Mouse (Mus musculus) liver, embryonic 15.5 days (tissue): ENCODE measurements around the gene Lamc3. TPM values are rescaled to one million over a fixed set of nuclear protein-coding genes. Genes with fewer than 3 reads are reported as not detected.

Experiments used
- ATAC-seq: fragments of 200-750 bp; cut with Nextera tagmentation; 2 replicates; pipeline ENCODE4 v1.8.0; 2017; ENCODE audit warnings: moderate number of reproducible peaks, mild to moderate bottlenecking, moderate library complexity; ENCODE audit not compliant: insufficient read depth
- H3K27ac ChIP-seq: fragments of 300-500 bp; sonication (generic); replicated peaks from 2 replicates; pipeline ENCODE4 v1.5.1; 2015; ENCODE audit warnings: mild to moderate bottlenecking, inconsistent platforms
- H3K27me3 ChIP-seq: fragments of 300-500 bp; sonication (generic); 2 replicates; pipeline ENCODE4 v1.6.1; 2015; ENCODE audit warnings: mild to moderate bottlenecking, inconsistent platforms
- H3K36me3 ChIP-seq: fragments of 300-500 bp; sonication (generic); replicated peaks from 2 replicates; pipeline ENCODE4 v1.6.1; 2015; ENCODE audit warnings: moderate library complexity, mild to moderate bottlenecking, inconsistent platforms
- H3K4me1 ChIP-seq: fragments of 300-500 bp; sonication (generic); replicated peaks from 2 replicates; pipeline ENCODE4 v1.6.1; 2015; ENCODE audit warnings: inconsistent platforms
- H3K4me2 ChIP-seq: fragments of 300-500 bp; sonication (generic); 2 replicates; pipeline ENCODE4 v1.6.1; 2015; ENCODE audit warnings: moderate library complexity, mild to moderate bottlenecking, inconsistent platforms
- H3K4me3 ChIP-seq: fragments of 300-500 bp; sonication (generic); replicated peaks from 2 replicates; pipeline ENCODE4 v1.5.1; 2015; ENCODE audit warnings: mild to moderate bottlenecking, inconsistent platforms
- H3K9ac ChIP-seq: fragments of 300-500 bp; sonication (generic); 2 replicates; pipeline ENCODE4 v1.6.1; 2015; ENCODE audit warnings: moderate library complexity, mild to moderate bottlenecking, inconsistent platforms
- H3K9me3 ChIP-seq: fragments of 300-500 bp; sonication (generic); replicated peaks from 2 replicates; pipeline ENCODE4 v1.6.1; 2016; ENCODE audit warnings: inconsistent platforms
- WGBS: fragments of 180-500 bp; shearing (Covaris S2); methylation state at CpG from one replicate; pipeline ENCODE4 v1.1.7; 2015; ENCODE audit warnings: mixed read lengths; ENCODE audit not compliant: insufficient replicate concordance; 5-methylcytosine and 5-hydroxymethylcytosine counted together
- polyA plus RNA-seq: library from polyadenylated mRNA; unstranded; fragments of >200 nt; fragmentation: Nextera tagmentation; extraction: Ambion mirVana; gene quantifications from 2 replicates; pipeline ENCODE4 v1.2.1, GENCODE M21; 2015

The Lamc3 gene
- polyA plus RNA-seq, 1 experiment from 2014 or later = not detected

DNA sequence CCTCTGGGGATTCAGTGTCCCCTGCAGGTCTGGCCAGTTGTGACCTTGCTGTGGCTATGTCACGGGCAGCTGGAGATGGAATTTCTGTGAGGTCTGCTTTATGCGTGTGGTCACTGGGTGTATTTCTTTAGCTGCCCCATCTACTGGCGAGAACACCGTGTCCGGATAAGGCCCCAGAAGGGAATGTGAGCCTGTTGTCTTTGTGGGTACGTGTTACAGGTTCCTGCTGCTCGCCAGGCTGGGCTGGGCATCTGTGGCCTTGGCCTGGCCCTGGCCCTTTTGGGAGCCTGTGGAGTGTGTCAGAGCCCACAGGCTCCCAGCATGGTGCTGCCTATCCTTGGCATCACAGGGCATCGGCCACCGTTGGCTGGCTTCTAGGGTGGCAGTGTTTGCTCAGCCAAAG, 67.7 kb downstream of the Lamc3 start:
- Histone ChIP-seq H3K9me3 (no peaks in the 10 kb centered on the region), H3K27ac (no peak overlapping the region), H3K27me3 (peaks cover 32% of the 10 kb centered on the region), H3K4me2 (no peak overlapping the region), H3K36me3 (no peaks in the 10 kb centered on the region), H3K4me3 (no peak overlapping the region), H3K9ac (no peak overlapping the region), H3K4me1 (peaks cover 12% of the 10 kb centered on the region; the same call in 1 of the 2 replicates)
- ATAC-seq = no peak
- 73% methylated on average over 9 of the region's 9 CpGs for WGBS

- H3K4me3 ChIP-seq = no peak overlapping the region
- no peaks in the 10 kb centered on the region for H3K36me3 ChIP-seq
- H3K27me3 ChIP-seq = peaks cover 22% of the 10 kb centered on the region
- H3K27ac ChIP-seq = no peak overlapping the region
- H3K9me3 ChIP-seq = no peaks in the 10 kb centered on the region
- ATAC-seq = no peak
- WGBS = 45% methylated on average over 5 of the region's 5 CpGs
- peaks cover 8% of the 10 kb centered on the region; the same call in 1 of the 2 replicates for H3K4me1 ChIP-seq
- H3K9ac ChIP-seq = no peak overlapping the region
- H3K4me2 ChIP-seq = no peak overlapping the region
Measured at GRCm38 (mm10) chr2:31955686-31956085, 68.6 kb downstream of the Lamc3 start.

- Histone ChIP-seq H3K27me3 (peaks cover 7% of the 10 kb centered on the region), H3K4me1 (peaks cover 6% of the 10 kb centered on the region; the same call in 1 of the 2 replicates), H3K36me3 (no peaks in the 10 kb centered on the region), H3K4me2 (no peak overlapping the region), H3K4me3 (no peak overlapping the region), H3K9me3 (no peaks in the 10 kb centered on the region), H3K9ac (no peak overlapping the region), H3K27ac (no peak overlapping the region)
- no peak for ATAC-seq
- WGBS = 83% methylated on average over 10 of the region's 10 CpGs
Measured at GRCm38 (mm10) chr2:31957211-31957610, 70.1 kb downstream of the Lamc3 start.

DNA sequence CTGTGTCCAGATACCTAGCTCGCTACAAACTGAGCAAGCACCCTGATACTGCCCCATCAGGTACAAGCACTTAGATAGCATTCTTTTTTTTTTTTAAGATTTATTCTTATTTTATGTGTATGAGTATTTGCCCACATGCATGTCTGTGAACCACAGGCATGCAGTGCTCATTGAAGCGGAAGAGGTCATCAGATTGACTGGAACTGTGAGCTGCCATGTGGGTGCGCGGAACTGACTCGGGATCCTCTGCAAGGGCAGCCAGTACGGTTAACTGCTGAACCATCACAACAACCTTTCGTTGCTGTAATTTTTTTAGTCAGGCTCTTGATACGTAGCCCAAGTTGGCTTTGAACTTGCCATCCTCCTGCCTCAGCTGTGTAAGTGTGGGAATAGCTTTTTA, 73.9 kb downstream of the Lamc3 start:
- Histone ChIP-seq H3K27ac (no peak overlapping the region), H3K4me2 (no peak overlapping the region), H3K4me3 (no peak overlapping the region), H3K4me1 (peaks cover 9% of the 10 kb centered on the region; the same call in 1 of the 2 replicates), H3K36me3 (no peaks in the 10 kb centered on the region), H3K9me3 (no peaks in the 10 kb centered on the region), H3K27me3 (no peaks in the 10 kb centered on the region), H3K9ac (no peak overlapping the region)
- no peak for ATAC-seq
- 82% methylated on average over 8 of the region's 8 CpGs for WGBS

GRCm38 (mm10) chr2:31961791-31962222, 74.7 kb downstream of the Lamc3 start:
- no peak overlapping the region for H3K27ac ChIP-seq
- WGBS = 61% methylated on average over 4 of the region's 4 CpGs
- no peaks in the 10 kb centered on the region for H3K9me3 ChIP-seq
- H3K36me3 ChIP-seq = no peaks in the 10 kb centered on the region
- H3K27me3 ChIP-seq = no peaks in the 10 kb centered on the region
- H3K4me3 ChIP-seq = no peak overlapping the region
- H3K4me2 ChIP-seq = no peak overlapping the region
- H3K9ac ChIP-seq = no peak overlapping the region
- peaks cover 9% of the 10 kb centered on the region; the same call in 1 of the 2 replicates for H3K4me1 ChIP-seq
- no peak for ATAC-seq

DNA sequence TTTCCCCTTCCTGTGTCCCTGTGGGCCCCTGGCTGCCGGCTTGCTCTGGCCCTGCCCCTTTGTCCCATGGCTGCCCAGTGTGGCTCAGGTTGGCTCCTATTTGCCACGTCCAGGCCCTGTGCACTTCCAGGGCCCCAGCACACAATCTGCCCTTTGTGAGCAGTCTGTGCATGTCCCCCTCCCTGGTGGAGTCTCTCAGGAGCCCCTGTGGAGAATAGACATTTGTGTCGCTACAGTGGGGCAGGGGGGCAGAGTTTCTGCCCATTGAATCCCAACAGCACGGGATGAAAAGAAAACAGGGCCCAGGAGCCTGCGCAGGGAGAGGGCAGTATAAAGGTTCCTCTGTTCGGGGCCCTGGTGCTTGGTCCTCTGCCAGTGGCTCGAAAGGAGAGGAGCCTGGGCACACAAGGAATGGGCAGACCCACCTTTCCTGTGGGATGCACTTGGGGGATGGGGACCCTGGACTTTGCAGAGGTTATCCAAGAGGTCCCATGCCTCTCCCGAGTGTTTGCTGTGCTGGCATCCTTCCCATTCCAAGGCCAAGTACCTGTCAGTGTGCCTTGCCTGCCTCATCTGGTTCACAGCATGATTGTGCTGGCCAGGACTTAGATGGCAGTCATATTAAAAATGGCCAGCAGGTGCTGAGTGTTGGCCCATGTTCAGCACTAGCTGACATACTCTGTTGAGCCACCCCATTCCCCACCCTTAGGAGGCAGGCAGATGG, 75.6 kb downstream of the Lamc3 start:
- Histone ChIP-seq H3K27me3 (no peaks in the 10 kb centered on the region), H3K36me3 (no peaks in the 10 kb centered on the region), H3K9me3 (no peaks in the 10 kb centered on the region), H3K4me3 (no peak overlapping the region), H3K4me2 (no peak overlapping the region; the same call in 1 of the 2 replicates), H3K4me1 (peaks cover 9% of the 10 kb centered on the region; the same call in 1 of the 2 replicates), H3K9ac (no peak overlapping the region), H3K27ac (no peak overlapping the region)
- no peak for ATAC-seq
- WGBS = 52% methylated on average over 8 of the region's 8 CpGs

- no peak overlapping the region for H3K4me2 ChIP-seq
- H3K36me3 ChIP-seq = no peaks in the 10 kb centered on the region
- H3K4me3 ChIP-seq = no peak overlapping the region
- no peak overlapping the region for H3K9ac ChIP-seq
- 75% methylated on average over 7 of the region's 7 CpGs for WGBS
- no peaks in the 10 kb centered on the region for H3K9me3 ChIP-seq
- ATAC-seq = no peak
- no peak overlapping the region for H3K27ac ChIP-seq
- H3K4me1 ChIP-seq = peaks cover 9% of the 10 kb centered on the region; the same call in 1 of the 2 replicates
- H3K27me3 ChIP-seq = no peaks in the 10 kb centered on the region
Measured at GRCm38 (mm10) chr2:31963491-31963890, 76.4 kb downstream of the Lamc3 start.

DNA sequence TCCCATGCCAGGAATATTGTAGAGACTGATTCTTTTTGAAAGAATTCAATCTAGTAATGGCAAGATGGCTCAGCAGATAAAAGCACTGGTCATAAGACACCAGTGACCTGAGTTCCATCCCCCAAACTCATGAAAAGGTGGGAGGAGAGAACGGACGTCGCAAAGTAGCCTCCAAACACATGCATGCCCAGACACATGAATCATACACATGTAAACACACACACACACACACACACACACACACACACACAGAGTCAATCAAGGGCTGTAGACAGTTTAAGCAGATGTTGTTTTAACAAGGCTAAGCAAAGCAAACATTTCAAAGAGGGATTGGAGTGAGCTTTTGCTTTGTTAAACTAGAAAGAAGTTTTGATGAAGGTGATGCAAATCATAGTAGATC, 77.1 kb downstream of the Lamc3 start:
- no peak overlapping the region for H3K4me3 ChIP-seq
- 0 out of 2 replicates have a peak, but pooled peaks cover 9% of the 10 kb centered on the region for H3K4me1 ChIP-seq
- H3K27ac ChIP-seq = no peak overlapping the region
- no peaks in the 10 kb centered on the region for H3K9me3 ChIP-seq
- no peaks in the 10 kb centered on the region for H3K36me3 ChIP-seq
- H3K4me2 ChIP-seq = no peak overlapping the region
- no peak overlapping the region for H3K9ac ChIP-seq
- WGBS = 79% methylated on average over 3 of the region's 3 CpGs
- no peak for ATAC-seq
- H3K27me3 ChIP-seq = no peaks in the 10 kb centered on the region

GRCm38 (mm10) chr2:31965110-31965509, 78.0 kb downstream of the Lamc3 start:
- H3K4me2 ChIP-seq = no peak overlapping the region
- H3K4me3 ChIP-seq = no peak overlapping the region
- 0 out of 2 replicates have a peak, but pooled peaks cover 9% of the 10 kb centered on the region for H3K4me1 ChIP-seq
- no peak overlapping the region for H3K27ac ChIP-seq
- no peaks in the 10 kb centered on the region for H3K9me3 ChIP-seq
- no peaks in the 10 kb centered on the region for H3K27me3 ChIP-seq
- no peak overlapping the region for H3K9ac ChIP-seq
- no peaks in the 10 kb centered on the region for H3K36me3 ChIP-seq
- no peak for ATAC-seq

GRCm38 (mm10) chr2:31966801-31967200, 79.7 kb downstream of the Lamc3 start:
- H3K9me3 ChIP-seq = no peaks in the 10 kb centered on the region
- H3K4me1 ChIP-seq = 0 out of 2 replicates have a peak, but pooled peaks cover 4% of the 10 kb centered on the region
- WGBS = 70% methylated on average over 8 of the region's 8 CpGs
- H3K4me2 ChIP-seq = no peak overlapping the region
- H3K4me3 ChIP-seq = no peak overlapping the region
- H3K36me3 ChIP-seq = no peaks in the 10 kb centered on the region
- H3K27me3 ChIP-seq = peaks cover 11% of the 10 kb centered on the region; the same call in 1 of the 2 replicates
- no peak overlapping the region for H3K27ac ChIP-seq
- ATAC-seq = no peak
- H3K9ac ChIP-seq = no peak overlapping the region

DNA sequence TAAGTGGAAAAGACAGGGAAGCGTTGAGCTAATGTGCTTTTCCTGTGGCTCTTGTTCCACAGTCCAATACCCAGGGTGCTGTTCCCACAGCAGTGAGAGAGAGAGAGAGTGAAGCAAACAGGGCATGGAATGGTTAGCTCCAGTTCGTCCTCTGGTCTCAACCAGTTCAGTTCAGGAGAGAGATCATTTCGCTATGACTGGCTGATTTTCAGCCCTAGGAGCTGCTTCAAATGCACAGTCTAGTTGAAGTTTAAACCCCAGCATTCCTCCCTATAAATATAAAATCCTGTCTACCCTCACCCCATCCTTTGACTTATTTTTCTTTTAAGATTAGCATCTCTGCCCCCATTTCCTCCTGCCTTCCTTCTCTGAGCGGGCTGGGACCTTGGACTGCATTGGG, 85.5 kb downstream of the Lamc3 start:
- no peak overlapping the region for H3K9ac ChIP-seq
- 59% methylated on average over 4 of the region's 4 CpGs for WGBS
- peaks cover 11% of the 10 kb centered on the region; the same call in 1 of the 2 replicates for H3K27me3 ChIP-seq
- H3K27ac ChIP-seq = no peak overlapping the region
- peaks cover 31% of the 10 kb centered on the region for H3K4me1 ChIP-seq
- H3K4me3 ChIP-seq = no peak overlapping the region
- ATAC-seq = no peak
- no peak overlapping the region for H3K4me2 ChIP-seq
- H3K36me3 ChIP-seq = peaks cover 13% of the 10 kb centered on the region
- H3K9me3 ChIP-seq = no peaks in the 10 kb centered on the region
